Mouse (Mus musculus) layer of hippocampus, adult 18-20 months (tissue): ENCODE results near the gene Hmga1b. TPM values are rescaled to one million over a fixed set of nuclear protein-coding genes. Genes with fewer than 3 reads are reported as not detected.

Experiments
- total RNA-seq, 2 experiments: library from RNA; stranded (reverse); gene quantifications; 2 replicates each; pipeline ENCODE4 v1.2.3; 2021

Hmga1b gene
- total RNA-seq, 2 experiments from 2014 or later = 20.9 to 24.0 TPM

Other genes with a start within 250 kb of the Hmga1b start
- not detected for gene Gcgr, start 232.1 kb upstream of the Hmga1b start, total RNA-seq
- gene Mcrip1, start 213.1 kb upstream of the Hmga1b start, total RNA-seq = 10 to 100 TPM; 68.8 to 74.5 TPM
- gene Ppp1r27, start 211.7 kb upstream of the Hmga1b start, total RNA-seq = not detected
- gene P4hb, start 189.5 kb upstream of the Hmga1b start, total RNA-seq = 100 to 1,000 TPM; 122 to 132 TPM
- 100 to 1,000 TPM; 293 to 295 TPM for gene Arhgdia, start 181.2 kb upstream of the Hmga1b start, total RNA-seq
- gene Alyref, start 164.4 kb upstream of the Hmga1b start, total RNA-seq = 10 to 100 TPM; 60.5 to 70.0 TPM
- gene Anapc11, start 164.4 kb upstream of the Hmga1b start, total RNA-seq = 10 to 100 TPM; 93.5 to 97.0 TPM
- gene Npb, start 154.3 kb upstream of the Hmga1b start, total RNA-seq = 1 to 10 TPM in 1 of 2 experiments, under 1 TPM in 1; 0.89 to 1.4 TPM
- 100 to 1,000 TPM; 118 to 128 TPM for gene Pcyt2, start 144.9 kb upstream of the Hmga1b start, total RNA-seq
- 10 to 100 TPM; 35.4 to 41.5 TPM for gene Sirt7, start 137.6 kb upstream of the Hmga1b start, total RNA-seq
- 10 to 100 TPM; 70.0 to 71.5 TPM for gene Mafg, start 129.2 kb upstream of the Hmga1b start, total RNA-seq
- 1 to 10 TPM in 1 of 2 experiments, under 1 TPM in 1; 0.81 to 2.0 TPM for gene Pycr1, start 119.0 kb upstream of the Hmga1b start, total RNA-seq
- gene Myadml2, start 114.6 kb upstream of the Hmga1b start, total RNA-seq = 1 to 10 TPM; 3.9 to 4.6 TPM
- 1 to 10 TPM; 2.6 to 5.5 TPM for gene Notum, start 101.6 kb upstream of the Hmga1b start, total RNA-seq
- gene Aspscr1, start 89.8 kb upstream of the Hmga1b start, total RNA-seq = 10 to 100 TPM; 46.1 to 54.3 TPM
- 10 to 100 TPM; 15.8 to 18.7 TPM for gene Cenpx, start 49.1 kb upstream of the Hmga1b start, total RNA-seq
- 10 to 100 TPM; 49.1 to 60.5 TPM for gene Lrrc45, start 48.9 kb upstream of the Hmga1b start, total RNA-seq
- 10 to 100 TPM; 32.0 to 40.0 TPM for gene Rac3, start 41.3 kb upstream of the Hmga1b start, total RNA-seq
- gene Dcxr, start 35.5 kb upstream of the Hmga1b start, total RNA-seq = 10 to 100 TPM; 12.3 to 13.6 TPM
- gene Cbr2, start 30.7 kb upstream of the Hmga1b start, total RNA-seq = 1 to 10 TPM; 1.2 to 1.7 TPM
- gene Rfng, start 21.4 kb downstream of the Hmga1b start, total RNA-seq = 10 to 100 TPM; 57.1 to 59.9 TPM
- 100 to 1,000 TPM; 152 to 154 TPM for gene Gps1, start 21.5 kb downstream of the Hmga1b start, total RNA-seq
- gene Dus1l, start 33.6 kb downstream of the Hmga1b start, total RNA-seq = 10 to 100 TPM; 40.1 to 40.4 TPM
- gene Fasn, start 61.8 kb downstream of the Hmga1b start, total RNA-seq = 100 to 1,000 TPM; 183 to 187 TPM
- 1 to 10 TPM; 6.9 to 7.7 TPM for gene Ccdc57, start 170.1 kb downstream of the Hmga1b start, total RNA-seq
- 1 to 10 TPM; 1.7 to 4.5 TPM for gene Slc16a3, start 185.7 kb downstream of the Hmga1b start, total RNA-seq
- gene Csnk1d, start 228.5 kb downstream of the Hmga1b start, total RNA-seq = 100 to 1,000 TPM; 136 TPM